Mouse (Mus musculus): Measurements from ENCODE around the gene Zfp638.
A peak's percentile ranks its signal among the peaks of the same experiment; 100 is the strongest.

Zfp638 gene

GRCm38 (mm10) chr6:83890281-83891015 is 23.5 kb downstream of the Zfp638 start:
- no peak for DNase-seq (ENCODE audit: low spot score in 2 of 2)

GRCm38 (mm10) chr6:83891251-83891650 is 24.3 kb downstream of the Zfp638 start:
- DNase-seq (ENCODE audit: low spot score in 2 of 2), result no peak

- no peak for DNase-seq (ENCODE audit: low spot score in 2 of 2)
Measured at GRCm38 (mm10) chr6:83891687-83892086, 24.8 kb downstream of the Zfp638 start.

- no peak for DNase-seq (ENCODE audit: low spot score in 2 of 2)
Measured at GRCm38 (mm10) chr6:83893086-83893485, 26.2 kb downstream of the Zfp638 start.

- DNase-seq (ENCODE audit: low spot score in 2 of 2), result no peak
Measured at GRCm38 (mm10) chr6:83893584-83893983, 26.7 kb downstream of the Zfp638 start.

GRCm38 (mm10) chr6:83899142-83899541 is 32.2 kb downstream of the Zfp638 start:
- no peak for DNase-seq (ENCODE audit: low spot score in 2 of 2)

- DNase-seq (ENCODE audit: low spot score in 2 of 2), result no peak
Measured at GRCm38 (mm10) chr6:83905276-83905675, 38.4 kb downstream of the Zfp638 start.

GRCm38 (mm10) chr6:83906659-83907058 is 39.8 kb downstream of the Zfp638 start:
- DNase-seq (ENCODE audit: low spot score in 2 of 2), result no peak

- DNase-seq (ENCODE audit: low spot score in 2 of 2), result no peak
Measured at GRCm38 (mm10) chr6:83908386-83908785, 41.5 kb downstream of the Zfp638 start.

- DNase-seq (ENCODE audit: low spot score in 2 of 2), result no peak
Measured at GRCm38 (mm10) chr6:83913710-83914109, 46.8 kb downstream of the Zfp638 start.

- DNase-seq (ENCODE audit: low spot score in 2 of 2), result peak; percentile 98 to 99
Measured at GRCm38 (mm10) chr6:83914183-83914719, 47.3 kb downstream of the Zfp638 start.

GRCm38 (mm10) chr6:83914720-83915271 is 47.9 kb downstream of the Zfp638 start:
- no peak for DNase-seq (ENCODE audit: low spot score in 2 of 2)

GRCm38 (mm10) chr6:83927418-83927817 is 60.5 kb downstream of the Zfp638 start:
- DNase-seq (ENCODE audit: low spot score in 2 of 2), result peak; percentile 8 to 24

GRCm38 (mm10) chr6:83928225-83928624 is 61.3 kb downstream of the Zfp638 start:
- DNase-seq (ENCODE audit: low spot score in 2 of 2), result no peak

GRCm38 (mm10) chr6:83939492-83939891 is 72.6 kb downstream of the Zfp638 start:
- no peak for DNase-seq (ENCODE audit: low spot score in 2 of 2)

GRCm38 (mm10) chr6:83942806-83943205 is 75.9 kb downstream of the Zfp638 start:
- DNase-seq (ENCODE audit: low spot score in 2 of 2), result no peak

- DNase-seq (ENCODE audit: low spot score in 2 of 2), result no peak
Measured at GRCm38 (mm10) chr6:83953603-83954002, 86.7 kb downstream of the Zfp638 start.

GRCm38 (mm10) chr6:83987642-83988041 is 120.7 kb downstream of the Zfp638 start:
- no peak for DNase-seq (ENCODE audit: low spot score in 2 of 2)

GRCm38 (mm10) chr6:84002716-84003115 is 135.8 kb downstream of the Zfp638 start:
- no peak for DNase-seq (ENCODE audit: low spot score in 2 of 2)

- DNase-seq (ENCODE audit: low spot score in 2 of 2), result no peak
Measured at GRCm38 (mm10) chr6:84004295-84004694, 137.4 kb downstream of the Zfp638 start.

GRCm38 (mm10) chr6:84008363-84009171 is 141.7 kb downstream of the Zfp638 start, which contains the start of gene Dysf:
Gene Dysf, plus strand, starts transcription at chr6:84008590.
- DNase-seq (ENCODE audit: low spot score in 2 of 2), result peak; percentile 13 to 25

- no peak for DNase-seq (ENCODE audit: low spot score in 2 of 2)
Measured at GRCm38 (mm10) chr6:84009172-84009872, 142.4 kb downstream of the Zfp638 start.

All from urinary bladder, postnatal 36 days (tissue).